Mouse (Mus musculus) bone marrow macrophage, adult 2 months (primary cell): ENCODE results near the gene Dpm2. TPM values are rescaled to one million over a fixed set of nuclear protein-coding genes. Genes with fewer than 3 reads are reported as not detected.

Experiments used
- H3K27ac ChIP-seq: 2 replicates; pipeline ENCODE4 v1.5.1; 2012; ENCODE audit warnings: low read depth, low read length; ENCODE audit not compliant: insufficient read depth
- H3K4me1 ChIP-seq: 2 replicates; pipeline ENCODE4 v1.6.1; 2012; ENCODE audit warnings: low read length; ENCODE audit not compliant: control insufficient read depth, insufficient read depth
- H3K4me3 ChIP-seq: 2 replicates; pipeline ENCODE4 v1.5.1; 2012; ENCODE audit warnings: mild to moderate bottlenecking, low read length, moderate library complexity; ENCODE audit not compliant: insufficient read depth
- CTCF ChIP-seq: IDR thresholded peaks from 2 replicates; pipeline ENCODE4 v1.5.1; 2012; ENCODE audit warnings: low read depth, mild to moderate bottlenecking, low read length, moderate library complexity
- POLR2A ChIP-seq: IDR thresholded peaks from 2 replicates; pipeline ENCODE4 v1.6.1; 2012; ENCODE audit warnings: mild to moderate bottlenecking, low read depth, low read length, borderline replicate concordance
- polyA plus RNA-seq: library from polyadenylated mRNA; stranded (reverse); fragments of >200 nt; gene quantifications from 2 replicates; pipeline ENCODE4 v1.2.4, GENCODE M21; 2012; ENCODE audit not compliant: missing spikeins, insufficient read depth, insufficient read length

The Dpm2 gene
- polyA plus RNA-seq, 1 experiment = 55.6 TPM

GRCm38 (mm10) chr2:32597699-32598098, 27.0 kb downstream of the Dpm2 start:
- TF ChIP-seq POLR2A (no peak), CTCF (no peak)
- no peak overlapping the region for H3K27ac ChIP-seq
- no peak overlapping the region for H3K4me3 ChIP-seq

GRCm38 (mm10) chr2:32598506-32598905, 27.8 kb downstream of the Dpm2 start:
- no peak overlapping the region for H3K4me3 ChIP-seq
- H3K4me1 ChIP-seq = peaks cover 8% of the 10 kb centered on the region
- TF ChIP-seq CTCF = no peak
- TF ChIP-seq POLR2A = no peak
- H3K27ac ChIP-seq = no peak overlapping the region

More at GRCm38 (mm10) chr2:32597699-32598098, 27.0 kb downstream of the Dpm2 start:
- peaks cover 8% of the 10 kb centered on the region for H3K4me1 ChIP-seq

- Histone ChIP-seq H3K4me1 (peaks cover 8% of the 10 kb centered on the region), H3K4me3 (no peak within 1 kb of the TSS), H3K27ac (no peak within 1 kb of the TSS)
- TF ChIP-seq CTCF (no peak), POLR2A (no peak)
These were observed 28.8 kb downstream of the Dpm2 start, which contains the start of gene St6galnac6 for GRCm38 (mm10) chr2:32599409-32599808. Gene St6galnac6 (plus strand): TSS chr2:32599709.

- no peak overlapping the region for H3K4me3 ChIP-seq
- TF ChIP-seq CTCF = peak; percentile 46
- TF ChIP-seq POLR2A = no peak
- H3K27ac ChIP-seq = no peak overlapping the region
- H3K4me1 ChIP-seq = peaks cover 9% of the 10 kb centered on the region
These were observed 30.9 kb downstream of the Dpm2 start for GRCm38 (mm10) chr2:32601417-32602065.

GRCm38 (mm10) chr2:32602600-32603054, 32.0 kb downstream of the Dpm2 start:
- Histone ChIP-seq H3K27ac (0 out of 2 replicates have a peak overlapping the region, but pooled peaks have one; percentile 33), H3K4me1 (peaks cover 10% of the 10 kb centered on the region), H3K4me3 (peak overlapping the region; percentile 55)
- TF ChIP-seq CTCF (peak; percentile 80), POLR2A (no peak)

GRCm38 (mm10) chr2:32604631-32605030, 34.0 kb downstream of the Dpm2 start:
- TF ChIP-seq POLR2A (no peak), CTCF (no peak)
- H3K27ac ChIP-seq = no peak overlapping the region
- H3K4me1 ChIP-seq = peaks cover 16% of the 10 kb centered on the region
- no peak overlapping the region for H3K4me3 ChIP-seq

GRCm38 (mm10) chr2:32606161-32607142, 35.8 kb downstream of the Dpm2 start:
- peaks cover 22% of the 10 kb centered on the region for H3K4me1 ChIP-seq
- TF ChIP-seq CTCF (peak; percentile 59), POLR2A (no peak)
- H3K27ac ChIP-seq = peak overlapping the region; percentile 81

GRCm38 (mm10) chr2:32607262-32607947, 36.7 kb downstream of the Dpm2 start:
- Histone ChIP-seq H3K4me1 (peaks cover 14% of the 10 kb centered on the region), H3K4me3 (peak overlapping the region; percentile 93), H3K27ac (peak overlapping the region; percentile 81)
- TF ChIP-seq CTCF = no peak
- no peak for TF ChIP-seq POLR2A

More at GRCm38 (mm10) chr2:32606161-32607142, 35.8 kb downstream of the Dpm2 start:
- H3K4me3 ChIP-seq = peak overlapping the region; percentile 93

- TF ChIP-seq POLR2A = no peak
- no peak for TF ChIP-seq CTCF
- H3K27ac ChIP-seq = peak overlapping the region; percentile 83
These were observed 37.6 kb downstream of the Dpm2 start for GRCm38 (mm10) chr2:32608141-32608777.

More at GRCm38 (mm10) chr2:32608141-32608777, 37.6 kb downstream of the Dpm2 start:
- Histone ChIP-seq H3K4me3 (peak overlapping the region; percentile 93), H3K4me1 (peaks cover 14% of the 10 kb centered on the region)
